Mouse (Mus musculus): ENCODE results near the gene Ddx42. TPM values are rescaled to one million over a fixed set of nuclear protein-coding genes. Genes with fewer than 3 reads are reported as not detected.

Ddx42 gene
- polyA plus RNA-seq, 1 experiment from 2014 or later, result 102 TPM

DNA sequence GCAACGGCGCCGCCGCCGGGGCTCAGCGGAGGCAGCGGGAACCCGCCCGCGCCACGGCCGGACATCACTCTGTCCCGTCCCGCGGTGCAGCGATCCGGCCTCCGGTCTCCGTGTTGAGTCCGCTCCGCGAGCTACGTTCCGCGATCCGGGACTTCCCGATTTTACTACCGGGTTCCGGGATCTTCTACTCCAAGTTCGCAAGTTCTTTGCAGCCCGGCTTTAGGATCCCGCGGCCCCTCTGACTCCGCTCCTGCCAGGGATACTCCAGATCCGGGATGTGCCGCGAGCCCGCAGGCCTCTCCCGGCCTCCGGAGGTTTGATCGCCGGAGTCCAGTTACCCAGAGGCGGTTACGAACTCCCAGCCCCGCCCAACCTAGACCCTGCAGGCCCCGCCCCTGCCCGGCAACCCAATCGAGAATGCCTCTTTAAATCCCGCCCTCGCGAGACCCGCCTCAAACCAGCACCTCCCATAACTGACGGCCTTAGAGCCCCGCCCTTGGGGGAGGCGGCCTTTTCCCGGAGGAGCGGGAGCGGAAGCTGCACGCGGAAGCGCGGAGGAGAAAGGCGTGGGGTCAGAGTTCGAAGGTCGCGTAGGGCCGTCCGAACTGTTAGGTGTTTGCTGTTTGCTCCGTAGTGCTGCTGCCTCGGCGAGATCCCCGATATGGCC, 56.1 kb downstream of the Ddx42 start, which contains the start of gene Smarcd2:
Gene Smarcd2 (minus strand): TSS at position 329 of the 667 bp plus-strand sequence.
- DNase-seq (ENCODE audit: low spot score), result peak; percentile 99
- peak within 1 kb of the TSS; percentile 93 for H3K27ac ChIP-seq (replicated peaks; ENCODE audit: low read depth, low read length)
- peak within 1 kb of the TSS; percentile 98 for H3K9ac ChIP-seq (replicated peaks; ENCODE audit: low read length)
- peak within 1 kb of the TSS; percentile 97 for H3K4me3 ChIP-seq (ENCODE audit: low read depth, low read length)
- no peaks in the 10 kb centered on the region for H3K27me3 ChIP-seq (ENCODE audit: control insufficient read depth, insufficient read depth, low read length)
- H3K36me3 ChIP-seq (replicated peaks; ENCODE audit: control insufficient read depth, insufficient read depth, low read depth, low read length), result no peaks in the 10 kb centered on the region
- ATAC-seq (replicated peaks; ENCODE audit: insufficient number of reproducible peaks, low FRiP score, low TSS enrichment, low read depth), result peak; percentile 90
- peak within 1 kb of the TSS; percentile 77 for H3K4me2 ChIP-seq (ENCODE audit: low read depth, low read length)
- H3K4me1 ChIP-seq (ENCODE audit: control insufficient read depth, insufficient read depth, low read length), result peaks cover 6% of the 10 kb centered on the region; the same call in 1 of the 2 replicates
- H3K9me3 ChIP-seq (replicated peaks; ENCODE audit: control insufficient read depth, low read length), result no peaks in the 10 kb centered on the region
- under 1% methylated on average over 71 of the region's 72 CpGs for WGBS

DNA sequence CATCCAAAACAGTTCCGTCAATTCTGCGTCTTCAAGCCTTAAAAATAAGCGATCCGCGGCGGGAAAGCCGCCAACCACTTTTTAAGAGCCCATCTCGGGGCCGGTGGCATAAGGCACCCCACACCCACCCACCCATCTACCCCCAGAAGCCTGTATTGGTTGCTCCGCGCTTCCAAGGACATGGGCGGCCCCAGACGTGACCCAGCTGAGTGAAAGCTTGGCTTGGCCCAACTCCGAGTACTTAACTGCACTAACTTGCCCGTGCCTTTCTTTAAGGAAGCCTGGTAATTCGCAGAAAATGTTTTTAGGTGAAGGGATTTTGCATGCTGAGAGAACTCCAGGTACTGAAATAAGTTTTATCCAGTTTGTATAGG, 56.6 kb downstream of the Ddx42 start:
- H3K4me3 ChIP-seq (ENCODE audit: low read depth, low read length), result peak overlapping the region; percentile 97
- WGBS, result 16% methylated on average over 16 of the region's 16 CpGs
- ATAC-seq (replicated peaks; ENCODE audit: insufficient number of reproducible peaks, low FRiP score, low TSS enrichment, low read depth), result no peak

DNA sequence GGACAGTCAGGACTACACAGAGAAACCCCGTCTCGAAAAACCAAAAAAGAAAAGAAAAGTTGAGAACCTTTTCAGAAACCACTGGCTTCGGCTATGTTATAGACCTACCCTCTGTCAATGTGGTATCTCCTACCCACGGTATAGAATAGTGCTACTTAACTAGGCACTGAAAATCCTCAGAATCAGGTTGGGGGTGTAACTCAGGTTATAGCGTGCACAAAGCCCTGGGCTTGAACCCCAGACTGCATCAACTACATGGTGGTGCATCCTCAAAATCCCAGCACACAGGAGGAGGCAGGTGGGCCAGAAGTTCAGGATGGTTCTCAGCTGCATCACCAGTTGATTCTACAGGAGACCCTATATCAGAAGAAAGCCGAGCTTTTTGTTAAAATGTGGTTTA, 57.1 kb downstream of the Ddx42 start:
- ATAC-seq (replicated peaks; ENCODE audit: insufficient number of reproducible peaks, low FRiP score, low TSS enrichment, low read depth) (no peak), DNase-seq (ENCODE audit: low spot score) (no peak)
- H3K36me3 ChIP-seq (replicated peaks; ENCODE audit: control insufficient read depth, insufficient read depth, low read depth, low read length), result no peaks in the 10 kb centered on the region
- no peak overlapping the region for H3K9ac ChIP-seq (replicated peaks; ENCODE audit: low read length)
- H3K27ac ChIP-seq (replicated peaks; ENCODE audit: low read depth, low read length), result no peak overlapping the region
- no peaks in the 10 kb centered on the region for H3K4me1 ChIP-seq (ENCODE audit: control insufficient read depth, insufficient read depth, low read length)
- H3K4me2 ChIP-seq (ENCODE audit: low read depth, low read length), result no peak overlapping the region; the same call in 1 of the 2 replicates
- no peaks in the 10 kb centered on the region for H3K27me3 ChIP-seq (ENCODE audit: control insufficient read depth, insufficient read depth, low read length)
- no peak overlapping the region for H3K4me3 ChIP-seq (ENCODE audit: low read depth, low read length)
- WGBS, result 97% methylated on average over 6 of the region's 6 CpGs
- no peaks in the 10 kb centered on the region for H3K9me3 ChIP-seq (replicated peaks; ENCODE audit: control insufficient read depth, low read length)

More for the DNA sequence above, 56.6 kb downstream of the Ddx42 start:
- H3K4me1 ChIP-seq (ENCODE audit: control insufficient read depth, insufficient read depth, low read length), result peaks cover 3% of the 10 kb centered on the region; the same call in 1 of the 2 replicates
- H3K9ac ChIP-seq (replicated peaks; ENCODE audit: low read length), result peak overlapping the region; percentile 65
- no peaks in the 10 kb centered on the region for H3K9me3 ChIP-seq (replicated peaks; ENCODE audit: control insufficient read depth, low read length)
- peak overlapping the region; percentile 71 for H3K4me2 ChIP-seq (ENCODE audit: low read depth, low read length)
- H3K36me3 ChIP-seq (replicated peaks; ENCODE audit: control insufficient read depth, insufficient read depth, low read depth, low read length), result no peaks in the 10 kb centered on the region
- DNase-seq (ENCODE audit: low spot score), result no peak
- H3K27ac ChIP-seq (replicated peaks; ENCODE audit: low read depth, low read length), result peak overlapping the region; percentile 65
- no peaks in the 10 kb centered on the region for H3K27me3 ChIP-seq (ENCODE audit: control insufficient read depth, insufficient read depth, low read length)

DNA sequence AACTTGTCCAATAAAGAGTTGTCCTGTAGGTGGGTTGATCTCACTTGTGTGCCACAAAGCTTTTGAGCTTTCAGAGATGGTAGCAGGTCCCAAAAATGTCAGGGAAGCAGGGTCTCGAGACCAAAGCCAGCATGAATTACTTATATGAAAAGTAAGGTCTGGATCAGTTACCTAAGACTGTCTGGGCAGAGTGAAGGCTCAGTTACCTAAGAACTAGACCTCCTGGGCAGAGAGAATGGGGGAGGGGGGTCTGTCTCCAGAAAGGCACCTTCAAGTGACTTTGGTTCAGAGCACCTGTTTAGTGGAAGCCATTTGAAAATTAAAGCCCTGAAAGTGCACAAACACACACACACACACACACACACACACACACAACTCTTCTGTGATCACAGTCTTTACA, 57.6 kb downstream of the Ddx42 start:
- Histone ChIP-seq H3K4me1 (ENCODE audit: control insufficient read depth, insufficient read depth, low read length) (no peaks in the 10 kb centered on the region), H3K9me3 (replicated peaks; ENCODE audit: control insufficient read depth, low read length) (no peaks in the 10 kb centered on the region), H3K27me3 (ENCODE audit: control insufficient read depth, insufficient read depth, low read length) (no peaks in the 10 kb centered on the region), H3K9ac (replicated peaks; ENCODE audit: low read length) (no peak overlapping the region), H3K4me2 (ENCODE audit: low read depth, low read length) (no peak overlapping the region), H3K36me3 (replicated peaks; ENCODE audit: control insufficient read depth, insufficient read depth, low read depth, low read length) (no peaks in the 10 kb centered on the region), H3K4me3 (ENCODE audit: low read depth, low read length) (no peak overlapping the region), H3K27ac (replicated peaks; ENCODE audit: low read depth, low read length) (no peak overlapping the region)
- no peak for ATAC-seq (replicated peaks; ENCODE audit: insufficient number of reproducible peaks, low FRiP score, low TSS enrichment, low read depth)
- DNase-seq (ENCODE audit: low spot score), result no peak
- WGBS, result 90% methylated on average over 1 of the region's 1 CpGs

DNA sequence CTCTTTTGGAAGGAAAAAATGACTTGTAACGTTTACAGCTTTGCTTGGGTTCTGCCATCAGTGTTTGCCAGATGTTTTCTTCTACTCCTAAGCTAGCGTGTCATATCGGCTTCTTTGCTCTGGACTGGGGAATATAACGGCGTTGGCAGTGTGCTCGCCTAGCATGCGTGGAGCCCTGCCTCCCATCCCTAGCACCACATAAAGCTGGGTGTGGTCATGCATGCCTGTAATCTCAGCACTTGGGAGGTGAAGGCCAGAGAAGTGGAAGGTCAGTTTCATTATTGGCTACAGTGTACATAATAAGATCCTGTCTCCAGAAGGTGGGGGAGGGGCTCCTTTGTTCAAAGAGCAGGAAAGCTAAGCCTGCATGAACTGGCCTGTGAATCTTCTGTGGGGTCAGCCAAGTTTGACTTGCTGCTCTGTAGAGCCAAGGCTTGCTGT, 58.3 kb downstream of the Ddx42 start:
- Histone ChIP-seq H3K4me3 (ENCODE audit: low read depth, low read length) (no peak overlapping the region), H3K36me3 (replicated peaks; ENCODE audit: control insufficient read depth, insufficient read depth, low read depth, low read length) (no peaks in the 10 kb centered on the region), H3K4me2 (ENCODE audit: low read depth, low read length) (no peak overlapping the region), H3K27ac (replicated peaks; ENCODE audit: low read depth, low read length) (no peak overlapping the region; the same call in 1 of the 2 replicates), H3K4me1 (ENCODE audit: control insufficient read depth, insufficient read depth, low read length) (no peaks in the 10 kb centered on the region), H3K9me3 (replicated peaks; ENCODE audit: control insufficient read depth, low read length) (no peaks in the 10 kb centered on the region), H3K9ac (replicated peaks; ENCODE audit: low read length) (no peak overlapping the region), H3K27me3 (ENCODE audit: control insufficient read depth, insufficient read depth, low read length) (no peaks in the 10 kb centered on the region)
- WGBS, result 78% methylated on average over 7 of the region's 7 CpGs
- DNase-seq (ENCODE audit: low spot score) (no peak), ATAC-seq (replicated peaks; ENCODE audit: insufficient number of reproducible peaks, low FRiP score, low TSS enrichment, low read depth) (no peak)

DNA sequence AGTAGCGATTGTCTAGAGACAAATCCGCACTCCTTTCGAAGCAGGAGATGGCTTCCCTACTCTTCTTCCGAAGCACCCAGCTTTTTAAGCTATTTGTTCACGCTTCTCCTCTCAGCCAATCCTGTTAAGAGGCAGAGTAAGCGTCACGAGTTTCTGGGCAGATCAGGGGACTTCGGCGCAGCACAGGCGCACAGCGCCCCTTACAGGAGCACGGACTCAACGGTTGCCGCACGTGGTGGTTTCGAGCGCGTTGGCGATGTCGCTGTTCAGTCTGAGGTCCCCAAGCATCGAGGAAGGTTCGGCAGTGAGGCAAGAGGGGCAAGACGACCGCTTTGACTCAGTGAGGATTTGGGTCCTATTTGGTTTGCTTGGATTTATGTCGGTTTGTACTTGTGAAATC, 59.7 kb downstream of the Ddx42 start, which contains the start of gene Tcam1:
Gene Tcam1 (plus strand): TSS at position 219 of the 400 bp plus-strand sequence.
- no peak within 1 kb of the TSS for H3K4me3 ChIP-seq (ENCODE audit: low read depth, low read length)
- no peak within 1 kb of the TSS for H3K9ac ChIP-seq (replicated peaks; ENCODE audit: low read length)
- ATAC-seq (replicated peaks; ENCODE audit: insufficient number of reproducible peaks, low FRiP score, low TSS enrichment, low read depth) (no peak), DNase-seq (ENCODE audit: low spot score) (peak; percentile 96)
- no peaks in the 10 kb centered on the region for H3K36me3 ChIP-seq (replicated peaks; ENCODE audit: control insufficient read depth, insufficient read depth, low read depth, low read length)
- H3K4me1 ChIP-seq (ENCODE audit: control insufficient read depth, insufficient read depth, low read length), result no peaks in the 10 kb centered on the region
- WGBS, result 11% methylated on average over 25 of the region's 25 CpGs
- no peaks in the 10 kb centered on the region for H3K27me3 ChIP-seq (ENCODE audit: control insufficient read depth, insufficient read depth, low read length)
- no peaks in the 10 kb centered on the region for H3K9me3 ChIP-seq (replicated peaks; ENCODE audit: control insufficient read depth, low read length)
- H3K4me2 ChIP-seq (ENCODE audit: low read depth, low read length), result peak within 1 kb of the TSS; percentile 13; the same call in 1 of the 2 replicates
- no peak within 1 kb of the TSS for H3K27ac ChIP-seq (replicated peaks; ENCODE audit: low read depth, low read length)

DNA sequence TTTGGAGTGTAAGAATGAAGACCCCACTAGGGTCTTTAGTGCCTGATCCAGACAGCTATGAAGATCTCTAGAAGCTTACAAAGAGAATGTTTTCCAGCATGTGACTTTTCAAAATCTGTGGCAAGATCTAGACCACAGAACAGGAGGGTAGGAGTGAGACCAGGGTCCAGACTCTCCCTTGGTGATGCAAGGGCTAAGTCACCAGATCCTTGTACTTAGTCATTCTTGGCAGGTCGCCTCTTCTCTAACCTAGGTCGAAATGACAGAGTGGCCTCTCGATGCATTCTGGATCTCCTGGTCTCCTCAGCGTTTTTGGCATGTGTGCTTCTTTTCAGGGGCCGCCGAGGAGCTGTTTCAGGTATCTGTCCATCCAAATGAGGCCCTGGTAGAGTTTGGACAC, 65.7 kb downstream of the Ddx42 start:
- no peak overlapping the region for H3K4me2 ChIP-seq (ENCODE audit: low read depth, low read length)
- no peaks in the 10 kb centered on the region for H3K4me1 ChIP-seq (ENCODE audit: control insufficient read depth, insufficient read depth, low read length)
- H3K36me3 ChIP-seq (replicated peaks; ENCODE audit: control insufficient read depth, insufficient read depth, low read depth, low read length), result no peaks in the 10 kb centered on the region
- no peak for ATAC-seq (replicated peaks; ENCODE audit: insufficient number of reproducible peaks, low FRiP score, low TSS enrichment, low read depth)
- DNase-seq (ENCODE audit: low spot score), result no peak
- no peak overlapping the region for H3K27ac ChIP-seq (replicated peaks; ENCODE audit: low read depth, low read length)
- no peak overlapping the region for H3K4me3 ChIP-seq (ENCODE audit: low read depth, low read length)
- no peak overlapping the region for H3K9ac ChIP-seq (replicated peaks; ENCODE audit: low read length)
- 80% methylated on average over 6 of the region's 6 CpGs for WGBS
- no peaks in the 10 kb centered on the region for H3K9me3 ChIP-seq (replicated peaks; ENCODE audit: control insufficient read depth, low read length)
- no peaks in the 10 kb centered on the region for H3K27me3 ChIP-seq (ENCODE audit: control insufficient read depth, insufficient read depth, low read length)

DNA sequence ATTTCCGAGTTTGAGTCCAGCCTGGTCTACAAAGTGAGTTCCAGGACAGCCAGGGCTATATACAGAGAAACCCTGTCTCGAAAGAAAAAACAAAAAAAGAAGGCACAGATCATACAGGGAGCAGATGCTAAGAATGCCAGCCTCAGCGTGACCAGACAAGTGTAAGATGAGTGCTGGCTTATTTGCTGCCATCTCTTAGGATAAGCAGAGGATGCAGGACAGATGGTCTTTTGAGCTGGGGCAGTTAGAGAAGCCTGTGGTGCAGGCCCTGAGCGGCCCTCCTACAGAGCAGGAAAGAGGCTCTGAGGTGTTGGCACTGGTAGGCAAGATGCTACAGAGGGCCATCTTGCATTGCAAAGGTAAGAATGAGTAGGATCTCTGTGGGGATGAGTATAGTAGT, 66.6 kb downstream of the Ddx42 start:
- Histone ChIP-seq H3K9me3 (replicated peaks; ENCODE audit: control insufficient read depth, low read length) (no peaks in the 10 kb centered on the region), H3K9ac (replicated peaks; ENCODE audit: low read length) (no peak overlapping the region), H3K27me3 (ENCODE audit: control insufficient read depth, insufficient read depth, low read length) (no peaks in the 10 kb centered on the region), H3K4me3 (ENCODE audit: low read depth, low read length) (no peak overlapping the region), H3K4me2 (ENCODE audit: low read depth, low read length) (no peak overlapping the region), H3K4me1 (ENCODE audit: control insufficient read depth, insufficient read depth, low read length) (no peaks in the 10 kb centered on the region), H3K36me3 (replicated peaks; ENCODE audit: control insufficient read depth, insufficient read depth, low read depth, low read length) (no peaks in the 10 kb centered on the region), H3K27ac (replicated peaks; ENCODE audit: low read depth, low read length) (no peak overlapping the region)
- no peak for DNase-seq (ENCODE audit: low spot score)
- 66% methylated on average over 4 of the region's 4 CpGs for WGBS
- ATAC-seq (replicated peaks; ENCODE audit: insufficient number of reproducible peaks, low FRiP score, low TSS enrichment, low read depth), result no peak
